Mouse (Mus musculus) hindbrain, embryonic 12.5 days (tissue): ENCODE results near the gene Tpx2. TPM values are rescaled to one million over a fixed set of nuclear protein-coding genes. Genes with fewer than 3 reads are reported as not detected.
A peak's percentile ranks its signal among the peaks of the same experiment; 100 is the strongest.

Experiments used
- ATAC-seq: fragments of 200-750 bp; cut with Nextera tagmentation; 2 replicates; pipeline ENCODE4 v1.8.0; 2017; ENCODE audit warnings: moderate TSS enrichment; ENCODE audit not compliant: low FRiP score
- H3K27ac ChIP-seq: fragments of 300-500 bp; sonication (generic); 2 replicates; pipeline ENCODE4 v1.5.1; 2016; ENCODE audit warnings: mild to moderate bottlenecking
- H3K27me3 ChIP-seq: fragments of 300-500 bp; sonication (generic); 2 replicates; pipeline ENCODE4 v1.6.1; 2016; ENCODE audit warnings: mild to moderate bottlenecking
- H3K36me3 ChIP-seq: fragments of 300-500 bp; sonication (generic); 2 replicates; pipeline ENCODE4 v1.6.1; 2016; ENCODE audit warnings: mild to moderate bottlenecking
- H3K4me1 ChIP-seq: fragments of 300-500 bp; sonication (generic); 2 replicates; pipeline ENCODE4 v1.6.1; 2016
- H3K4me2 ChIP-seq: fragments of 300-500 bp; sonication (generic); replicated peaks from 2 replicates; pipeline ENCODE4 v1.6.1; 2016; ENCODE audit warnings: mild to moderate bottlenecking
- H3K4me3 ChIP-seq: fragments of 300-500 bp; sonication (generic); 2 replicates; pipeline ENCODE4 v1.5.1; 2016; ENCODE audit warnings: mild to moderate bottlenecking
- H3K9ac ChIP-seq: fragments of 300-500 bp; sonication (generic); 2 replicates; pipeline ENCODE4 v1.6.1; 2016; ENCODE audit warnings: mild to moderate bottlenecking, moderate library complexity
- H3K9me3 ChIP-seq: fragments of 300-500 bp; sonication (generic); replicated peaks from 2 replicates; pipeline ENCODE4 v1.6.1; 2016; ENCODE audit warnings: mild to moderate bottlenecking
- WGBS: fragments of 180-500 bp; shearing (Covaris S2); methylation state at CpG from one replicate; pipeline ENCODE4 v1.1.7; 2016; 5-methylcytosine and 5-hydroxymethylcytosine counted together
- microRNA-seq: library from miRNA; unstranded; fragments of <30 nt; microRNA quantifications from one replicate; pipeline ENCODE4, GENCODE M21; 2017
- polyA plus RNA-seq: library from polyadenylated mRNA; unstranded; fragments of >200 nt; fragmentation: Nextera tagmentation; extraction: Ambion mirVana; gene quantifications from 2 replicates; pipeline ENCODE4 v1.2.1, GENCODE M21; 2016

The Tpx2 gene
- polyA plus RNA-seq, 1 experiment from 2014 or later = 81.5 TPM

GRCm38 (mm10) chr2:152943568-152943967 lies 95.8 kb downstream of the Tpx2 start:
- H3K4me3 ChIP-seq = peak overlapping the region; percentile 42
- peak overlapping the region; percentile 59 for H3K9ac ChIP-seq
- peaks cover 14% of the 10 kb centered on the region for H3K4me1 ChIP-seq
- peak overlapping the region; percentile 92 for H3K4me2 ChIP-seq
- H3K27me3 ChIP-seq = peaks cover 87% of the 10 kb centered on the region
- H3K9me3 ChIP-seq = no peaks in the 10 kb centered on the region
- WGBS = 8% methylated on average over 8 of the region's 8 CpGs
- no peaks in the 10 kb centered on the region for H3K36me3 ChIP-seq
- no peak overlapping the region for H3K27ac ChIP-seq
- 0 out of 2 replicates have a peak, but pooled peaks have one; percentile 20 for ATAC-seq

- peaks cover 14% of the 10 kb centered on the region for H3K4me1 ChIP-seq
- H3K27ac ChIP-seq = no peak overlapping the region
- WGBS = 59% methylated on average over 9 of the region's 9 CpGs
- peaks cover 87% of the 10 kb centered on the region for H3K27me3 ChIP-seq
- no peaks in the 10 kb centered on the region for H3K9me3 ChIP-seq
- no peaks in the 10 kb centered on the region for H3K36me3 ChIP-seq
- no peak overlapping the region for H3K4me3 ChIP-seq
- no peak for ATAC-seq
- no peak overlapping the region for H3K9ac ChIP-seq
- no peak overlapping the region for H3K4me2 ChIP-seq
These were observed 96.2 kb downstream of the Tpx2 start for GRCm38 (mm10) chr2:152944013-152944412.

Small RNAs within 50 kb of the gene (microRNA-seq; reads per million reads assigned to microRNA genes)
- 1.9 reads per million for gene Mir5622

Other genes starting within 250 kb of the Tpx2 start
- not detected in 2 replicates for gene Defb45, start 248.6 kb upstream of the Tpx2 start, polyA plus RNA-seq
- not detected in 2 replicates for gene Defb36, start 243.6 kb upstream of the Tpx2 start, polyA plus RNA-seq
- not detected in 2 replicates for gene Defb25, start 224.9 kb upstream of the Tpx2 start, polyA plus RNA-seq
- gene Rem1, start 221.0 kb upstream of the Tpx2 start, polyA plus RNA-seq = 0.72 and 0.82 TPM in 2 replicates
- 153 and 157 TPM in 2 replicates for gene H13, start 178.5 kb upstream of the Tpx2 start, polyA plus RNA-seq
- 34.9 and 40.5 TPM in 2 replicates for gene Mcts2, start 160.9 kb upstream of the Tpx2 start, polyA plus RNA-seq
- 157 and 159 TPM in 2 replicates for gene Id1, start 111.7 kb upstream of the Tpx2 start, polyA plus RNA-seq
- gene Cox4i2, start 93.8 kb upstream of the Tpx2 start, polyA plus RNA-seq = 5.0 and 5.3 TPM in 2 replicates
- 155 and 166 TPM in 2 replicates for gene Bcl2l1, start 16.2 kb upstream of the Tpx2 start, polyA plus RNA-seq
- gene Mylk2, start 63.4 kb downstream of the Tpx2 start, polyA plus RNA-seq = 0.10 TPM in 1 of 2 replicates, not detected in the other
- 1.3 and 2.5 TPM in 2 replicates for gene Foxs1, start 85.2 kb downstream of the Tpx2 start, polyA plus RNA-seq
- 2.8 and 2.9 TPM in 2 replicates for gene Dusp15, start 103.7 kb downstream of the Tpx2 start, polyA plus RNA-seq
- 2.4 and 3.9 TPM in 2 replicates for gene Ttll9, start 114.5 kb downstream of the Tpx2 start, polyA plus RNA-seq
- gene Pdrg1, start 167.5 kb downstream of the Tpx2 start, polyA plus RNA-seq = 127 and 131 TPM in 2 replicates
- 1.7 and 2.0 TPM in 2 replicates for gene Xkr7, start 183.9 kb downstream of the Tpx2 start, polyA plus RNA-seq
- 2.8 and 3.3 TPM in 2 replicates for gene Ccm2l, start 218.0 kb downstream of the Tpx2 start, polyA plus RNA-seq